Mouse (Mus musculus) heart, embryonic 12.5 days (tissue): Measurements from ENCODE around the gene Ank2. TPM values are rescaled to one million over a fixed set of nuclear protein-coding genes. Genes with fewer than 3 reads are reported as not detected.
"Not testable (repeated sequence)": the region's sequence is repeated elsewhere in the genome, so short reads cannot be mapped to it uniquely, and the experiment has no call there.

ENCODE experiments used
- ATAC-seq: fragments of 200-750 bp; cut with Nextera tagmentation; 2 replicates; pipeline ENCODE4 v1.8.0; 2017; ENCODE audit warnings: moderate TSS enrichment, moderate library complexity; ENCODE audit not compliant: insufficient number of reproducible peaks, low FRiP score
- H3K27ac ChIP-seq: fragments of 300-500 bp; sonication (generic); 2 replicates; pipeline ENCODE4 v1.5.1; 2016; ENCODE audit warnings: mild to moderate bottlenecking, moderate library complexity; ENCODE audit not compliant: poor library complexity, severe bottlenecking
- H3K27me3 ChIP-seq: fragments of 300-500 bp; sonication (generic); replicated peaks from 2 replicates; pipeline ENCODE4 v1.6.1; 2016; ENCODE audit warnings: mild to moderate bottlenecking, moderate library complexity
- H3K36me3 ChIP-seq: fragments of 300-500 bp; sonication (generic); 2 replicates; pipeline ENCODE4 v1.6.1; 2016; ENCODE audit warnings: mild to moderate bottlenecking, moderate library complexity
- H3K4me1 ChIP-seq: fragments of 300-500 bp; sonication (generic); replicated peaks from 2 replicates; pipeline ENCODE4 v1.6.1; 2016; ENCODE audit warnings: mild to moderate bottlenecking
- H3K4me2 ChIP-seq: fragments of 300-500 bp; sonication (generic); 2 replicates; pipeline ENCODE4 v1.6.1; 2016; ENCODE audit warnings: mild to moderate bottlenecking, moderate library complexity
- H3K4me3 ChIP-seq: fragments of 300-500 bp; sonication (generic); 2 replicates; pipeline ENCODE4 v1.5.1; 2016; ENCODE audit warnings: mild to moderate bottlenecking
- H3K9ac ChIP-seq: fragments of 300-500 bp; sonication (generic); 2 replicates; pipeline ENCODE4 v1.6.1; 2016; ENCODE audit warnings: mild to moderate bottlenecking, moderate library complexity
- H3K9me3 ChIP-seq: fragments of 300-500 bp; sonication (generic); replicated peaks from 2 replicates; pipeline ENCODE4 v1.6.1; 2016; ENCODE audit warnings: mild to moderate bottlenecking, moderate library complexity
- WGBS: fragments of 180-500 bp; shearing (Covaris S2); methylation state at CpG from one replicate; pipeline ENCODE4 v1.1.7; 2016; 5-methylcytosine and 5-hydroxymethylcytosine counted together
- polyA plus RNA-seq: library from polyadenylated mRNA; unstranded; fragments of >200 nt; fragmentation: Nextera tagmentation; extraction: Ambion mirVana; gene quantifications from 2 replicates; pipeline ENCODE4 v1.2.1, GENCODE M21; 2016

Ank2 gene
- polyA plus RNA-seq, 1 experiment from 2014 or later, result 42.5 TPM

- no peak overlapping the region for H3K27ac ChIP-seq
- no peaks in the 10 kb centered on the region for H3K4me1 ChIP-seq
- H3K4me3 ChIP-seq, result no peak overlapping the region
- no peak for ATAC-seq
- H3K9me3 ChIP-seq, result no peaks in the 10 kb centered on the region; the same call in 1 of the 2 replicates
- H3K4me2 ChIP-seq, result no peak overlapping the region
- no peaks in the 10 kb centered on the region for H3K36me3 ChIP-seq
- no peak overlapping the region for H3K9ac ChIP-seq
- H3K27me3 ChIP-seq, result no peaks in the 10 kb centered on the region
- WGBS, result 86% methylated on average over 9 of the region's 9 CpGs
Measured at GRCm38 (mm10) chr3:127350602-127351362, 148.4 kb downstream of the Ank2 start.

GRCm38 (mm10) chr3:127348926-127349325 is 150.2 kb downstream of the Ank2 start:
- H3K27me3 ChIP-seq, result no peaks in the 10 kb centered on the region
- H3K4me2 ChIP-seq, result no peak overlapping the region
- H3K36me3 ChIP-seq, result no peaks in the 10 kb centered on the region
- H3K27ac ChIP-seq, result no peak overlapping the region
- no peaks in the 10 kb centered on the region; the same call in 1 of the 2 replicates for H3K9me3 ChIP-seq
- no peak overlapping the region for H3K4me3 ChIP-seq
- no peaks in the 10 kb centered on the region for H3K4me1 ChIP-seq
- H3K9ac ChIP-seq, result no peak overlapping the region
- no peak for ATAC-seq
- 74% methylated on average over 7 of the region's 7 CpGs for WGBS

GRCm38 (mm10) chr3:127345860-127346459 is 153.2 kb downstream of the Ank2 start:
- Histone ChIP-seq H3K27me3 (no peaks in the 10 kb centered on the region), H3K9ac (no peak overlapping the region), H3K4me3 (no peak overlapping the region), H3K36me3 (no peaks in the 10 kb centered on the region), H3K4me1 (no peaks in the 10 kb centered on the region), H3K9me3 (no peaks in the 10 kb centered on the region; the same call in 1 of the 2 replicates), H3K4me2 (no peak overlapping the region), H3K27ac (no peak overlapping the region)
- WGBS, result 75% methylated on average over 8 of the region's 8 CpGs
- ATAC-seq, result no peak

GRCm38 (mm10) chr3:127341300-127341699 is 157.8 kb downstream of the Ank2 start:
- Histone ChIP-seq H3K4me1 (no peaks in the 10 kb centered on the region), H3K36me3 (no peaks in the 10 kb centered on the region), H3K9ac (no peak overlapping the region), H3K27ac (no peak overlapping the region), H3K9me3 (no peaks in the 10 kb centered on the region), H3K4me2 (no peak overlapping the region), H3K27me3 (no peaks in the 10 kb centered on the region), H3K4me3 (no peak overlapping the region)
- 91% methylated on average over 2 of the region's 2 CpGs for WGBS
- no peak for ATAC-seq

GRCm38 (mm10) chr3:127334876-127335275 is 164.3 kb downstream of the Ank2 start:
- no peak overlapping the region for H3K9ac ChIP-seq
- H3K4me2 ChIP-seq, result no peak overlapping the region
- no peak overlapping the region for H3K27ac ChIP-seq
- H3K27me3 ChIP-seq, result no peaks in the 10 kb centered on the region
- H3K9me3 ChIP-seq, result no peaks in the 10 kb centered on the region
- no peak for ATAC-seq
- no peak overlapping the region for H3K4me3 ChIP-seq
- 83% methylated on average over 6 of the region's 6 CpGs for WGBS
- no peaks in the 10 kb centered on the region for H3K4me1 ChIP-seq
- no peaks in the 10 kb centered on the region for H3K36me3 ChIP-seq

GRCm38 (mm10) chr3:127331562-127331961 is 167.6 kb downstream of the Ank2 start:
- no peaks in the 10 kb centered on the region for H3K36me3 ChIP-seq
- H3K4me1 ChIP-seq, result no peaks in the 10 kb centered on the region
- H3K9ac ChIP-seq, result no peak overlapping the region
- H3K4me2 ChIP-seq, result no peak overlapping the region
- no peak for ATAC-seq
- H3K27ac ChIP-seq, result no peak overlapping the region
- WGBS, result 85% methylated on average over 6 of the region's 6 CpGs
- no peak overlapping the region for H3K4me3 ChIP-seq
- no peaks in the 10 kb centered on the region for H3K27me3 ChIP-seq
- no peaks in the 10 kb centered on the region for H3K9me3 ChIP-seq

GRCm38 (mm10) chr3:127326355-127326754 is 172.8 kb downstream of the Ank2 start:
- ATAC-seq, result no peak
- H3K4me2 ChIP-seq, result no peak overlapping the region
- no peak overlapping the region for H3K4me3 ChIP-seq
- H3K4me1 ChIP-seq, result no peaks in the 10 kb centered on the region
- no peaks in the 10 kb centered on the region for H3K36me3 ChIP-seq
- H3K27me3 ChIP-seq, result no peaks in the 10 kb centered on the region
- WGBS, result 78% methylated on average over 8 of the region's 8 CpGs
- H3K9ac ChIP-seq, result no peak overlapping the region
- H3K27ac ChIP-seq, result no peak overlapping the region
- H3K9me3 ChIP-seq, result no peaks in the 10 kb centered on the region

- Histone ChIP-seq H3K4me1 (no peaks in the 10 kb centered on the region), H3K4me2 (no peak overlapping the region), H3K9ac (no peak overlapping the region), H3K27me3 (no peaks in the 10 kb centered on the region), H3K36me3 (no peaks in the 10 kb centered on the region), H3K27ac (no peak overlapping the region), H3K4me3 (no peak overlapping the region), H3K9me3 (no peaks in the 10 kb centered on the region)
- ATAC-seq, result no peak
Measured at GRCm38 (mm10) chr3:127322870-127323269, 176.3 kb downstream of the Ank2 start.

- H3K4me2 ChIP-seq, result no peak overlapping the region
- WGBS, result 65% methylated on average over 5 of the region's 5 CpGs
- ATAC-seq, result no peak
Measured at GRCm38 (mm10) chr3:127321645-127322044, 177.5 kb downstream of the Ank2 start.

GRCm38 (mm10) chr3:127321031-127321430 is 178.1 kb downstream of the Ank2 start:
- WGBS, result 79% methylated on average over 5 of the region's 5 CpGs

More at GRCm38 (mm10) chr3:127321645-127322044, 177.5 kb downstream of the Ank2 start:
- Histone ChIP-seq H3K4me3 (no peak overlapping the region), H3K27ac (no peak overlapping the region), H3K9ac (no peak overlapping the region), H3K4me1 (no peaks in the 10 kb centered on the region), H3K9me3 (no peaks in the 10 kb centered on the region), H3K36me3 (no peaks in the 10 kb centered on the region), H3K27me3 (no peaks in the 10 kb centered on the region)

GRCm38 (mm10) chr3:127320311-127320710 is 178.8 kb downstream of the Ank2 start:
- Histone ChIP-seq H3K4me1 (no peaks in the 10 kb centered on the region), H3K4me2 (no peak overlapping the region), H3K9ac (no peak overlapping the region), H3K27me3 (no peaks in the 10 kb centered on the region), H3K4me3 (no peak overlapping the region), H3K9me3 (no peaks in the 10 kb centered on the region), H3K27ac (no peak overlapping the region), H3K36me3 (no peaks in the 10 kb centered on the region)
- 71% methylated on average over 8 of the region's 8 CpGs for WGBS
- ATAC-seq, result no peak

More at GRCm38 (mm10) chr3:127321031-127321430, 178.1 kb downstream of the Ank2 start:
- not testable (repeated sequence) for H3K4me1 ChIP-seq, H3K36me3 ChIP-seq, H3K9ac ChIP-seq, H3K4me2 ChIP-seq, H3K27me3 ChIP-seq, H3K4me3 ChIP-seq, H3K9me3 ChIP-seq, H3K27ac ChIP-seq, ATAC-seq
